Mouse (Mus musculus): ENCODE results near the gene Smg6.

The Smg6 gene

DNA sequence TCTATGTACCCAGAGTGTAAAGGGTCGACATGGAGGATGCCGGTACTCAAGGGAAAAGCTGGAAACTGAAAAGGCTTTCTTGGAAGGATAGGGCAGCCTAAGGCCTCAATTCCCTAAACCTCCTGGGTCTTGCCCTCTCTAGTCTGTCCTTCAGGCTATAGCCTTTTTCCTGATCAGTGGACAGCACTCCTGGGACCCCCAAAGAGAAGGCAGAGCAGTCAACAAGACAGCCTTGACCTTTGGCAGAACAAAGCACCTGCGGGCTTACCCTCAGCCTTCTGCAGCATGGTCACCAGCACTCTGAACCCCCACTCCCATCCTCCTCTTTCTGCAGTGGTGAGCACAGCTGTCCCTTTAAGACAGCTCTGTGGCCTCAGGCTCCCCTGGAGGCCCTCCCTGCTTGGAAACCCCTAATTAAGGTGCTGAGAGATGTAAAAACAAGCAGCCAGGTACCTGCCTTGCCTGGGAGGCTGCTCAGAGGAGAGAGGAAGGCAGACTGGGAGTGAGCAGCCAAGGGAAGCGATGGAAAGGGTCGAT is 265.4 kb downstream of the Smg6 start, which contains the start of gene Dph1:
Dph1 (minus strand) TSS at position 337 of the 537 bp plus-strand sequence.
- DNase-seq (ENCODE audit: low spot score): no peak

DNA sequence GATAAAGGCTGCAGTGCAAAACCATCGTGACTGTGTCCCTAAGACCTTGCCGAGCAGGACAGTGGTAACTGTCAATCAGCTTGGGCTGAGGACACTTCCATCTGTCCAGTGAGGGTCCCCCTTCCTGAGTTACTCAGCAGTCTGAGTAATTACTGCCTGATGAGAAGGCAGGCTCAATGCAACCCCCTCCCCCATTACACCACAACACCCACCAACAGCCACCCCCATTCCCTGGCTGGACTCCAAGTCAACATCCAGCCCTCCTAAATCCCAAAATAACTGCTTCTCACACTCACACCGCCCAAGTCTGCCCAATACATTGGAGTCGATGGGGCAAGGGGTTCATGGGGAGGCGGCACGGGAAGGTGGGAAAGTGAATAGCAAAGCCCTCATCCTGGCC is 266.2 kb downstream of the Smg6 start:
- no peak for DNase-seq (ENCODE audit: low spot score)

DNA sequence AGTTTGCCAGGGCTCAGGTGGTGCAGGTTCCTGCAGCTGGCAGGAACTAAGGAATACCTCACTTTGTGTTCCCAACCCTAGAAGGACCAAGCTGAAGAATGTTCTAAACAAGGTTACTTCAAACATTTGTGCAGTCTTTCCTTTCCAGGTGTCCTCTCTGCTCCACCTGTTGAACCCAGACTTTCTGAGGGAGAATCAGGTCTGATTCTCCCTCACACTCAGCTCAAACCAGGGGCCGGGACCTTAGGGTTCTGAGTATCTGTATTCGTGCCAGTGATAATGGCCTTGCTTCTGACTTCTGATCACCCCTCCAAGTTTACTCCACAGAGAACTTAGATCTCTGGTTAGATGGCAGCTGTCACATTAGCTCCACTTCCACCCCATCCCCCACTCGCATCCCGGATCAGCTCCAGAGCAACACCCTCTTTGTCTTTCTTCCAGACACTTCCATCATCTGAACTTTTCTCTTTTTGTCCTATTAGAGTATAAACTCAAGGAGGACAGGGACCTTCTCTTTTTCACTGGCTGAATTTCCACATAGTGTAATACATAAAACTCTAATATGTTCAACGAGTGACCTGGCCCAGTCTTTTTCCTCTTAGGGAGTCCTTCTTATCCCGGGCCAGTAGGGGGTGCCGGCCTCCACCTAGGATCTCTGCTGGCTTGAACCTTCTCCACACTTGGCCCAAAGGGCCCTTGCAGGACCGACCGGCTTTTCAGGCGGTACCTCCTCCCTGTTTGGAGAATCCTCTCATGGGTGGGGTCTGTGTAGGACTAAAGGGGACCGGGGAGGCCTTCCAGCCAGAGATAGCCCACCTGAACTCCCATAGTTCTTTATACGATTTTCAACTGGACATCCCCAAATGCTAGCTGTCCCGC is 267.0 kb downstream of the Smg6 start:
- peak; percentile 86 for DNase-seq (ENCODE audit: low spot score)

DNA sequence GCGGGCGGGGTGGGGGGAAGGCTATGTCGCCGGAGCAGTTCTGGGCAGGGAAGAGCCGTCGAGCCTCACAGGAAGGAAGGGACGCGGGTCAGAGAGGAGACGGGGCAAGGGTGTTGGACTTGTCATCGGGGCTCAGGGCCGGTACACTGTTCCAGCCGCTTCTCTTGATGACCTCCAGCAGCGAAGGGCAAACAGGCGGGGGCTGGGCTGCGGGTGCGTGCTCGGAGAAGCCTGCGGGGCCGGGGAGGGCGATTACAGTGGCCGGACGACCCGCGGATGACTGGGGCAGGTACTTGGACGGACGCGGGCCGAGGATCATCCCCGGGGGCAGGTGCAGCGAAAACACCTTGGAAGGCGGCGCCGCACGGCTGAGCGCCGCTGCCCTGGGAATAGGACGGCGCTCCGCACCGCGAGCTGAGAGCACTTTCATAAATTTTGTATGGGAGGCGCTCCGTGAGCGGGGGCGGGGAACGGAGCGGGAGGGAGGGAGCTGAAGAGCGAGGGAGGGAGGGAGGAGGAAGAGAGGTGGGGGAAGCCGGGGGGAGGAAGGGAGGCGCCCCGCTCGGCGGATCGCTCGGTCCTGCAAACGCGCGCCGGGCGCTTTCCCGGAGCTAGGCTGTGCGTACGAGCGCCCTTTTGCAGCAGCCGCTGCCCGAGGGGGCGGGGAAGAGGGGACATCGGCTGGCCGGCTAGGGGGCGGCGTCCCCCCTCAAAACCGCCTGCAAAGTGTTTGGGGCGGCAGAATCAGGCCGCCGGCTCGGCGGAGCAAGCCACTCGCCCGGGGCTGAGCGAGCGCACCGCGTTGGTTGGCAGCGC is 267.8 kb downstream of the Smg6 start, which contains the start of gene Rtn4rl1:
Rtn4rl1 (plus strand) TSS at position 528 of the 816 bp plus-strand sequence.
- DNase-seq (ENCODE audit: low spot score): peak; percentile 69

DNA sequence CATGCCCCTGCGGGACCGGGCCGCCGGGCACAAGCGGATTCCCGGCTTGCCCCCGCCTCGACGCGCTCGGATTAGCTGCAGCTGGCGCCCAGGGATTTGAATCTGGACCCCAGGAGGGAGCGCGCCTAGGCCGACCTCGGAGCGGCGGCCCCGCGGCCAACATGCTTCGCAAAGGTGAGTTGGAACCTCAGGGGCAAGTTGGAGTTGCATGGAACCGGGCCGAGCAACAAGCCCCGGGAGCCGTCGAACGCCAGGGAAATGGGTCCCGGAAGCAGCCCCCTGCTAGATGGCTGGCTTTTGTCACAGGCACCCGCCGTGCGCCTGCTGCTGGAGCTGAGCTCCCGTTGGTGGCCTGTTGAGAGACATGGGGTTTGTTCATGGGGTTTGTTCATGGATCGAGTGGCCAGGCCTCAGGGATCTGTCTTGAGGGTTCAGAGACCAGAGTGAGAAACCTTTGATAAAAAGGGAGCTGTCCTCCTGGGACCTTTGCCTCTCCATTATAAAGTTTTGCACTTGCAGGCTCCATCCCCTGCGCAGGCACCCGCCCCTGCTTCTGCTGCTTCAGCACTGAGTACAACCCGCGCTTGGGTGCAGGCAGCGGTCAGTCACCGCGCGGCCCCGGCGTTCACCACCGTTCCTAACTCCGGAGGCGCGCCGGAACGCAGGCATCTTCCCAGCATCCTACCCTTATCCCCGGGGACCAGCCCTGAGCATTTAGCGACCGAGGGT is 268.7 kb downstream of the Smg6 start:
- DNase-seq (ENCODE audit: low spot score): no peak

DNA sequence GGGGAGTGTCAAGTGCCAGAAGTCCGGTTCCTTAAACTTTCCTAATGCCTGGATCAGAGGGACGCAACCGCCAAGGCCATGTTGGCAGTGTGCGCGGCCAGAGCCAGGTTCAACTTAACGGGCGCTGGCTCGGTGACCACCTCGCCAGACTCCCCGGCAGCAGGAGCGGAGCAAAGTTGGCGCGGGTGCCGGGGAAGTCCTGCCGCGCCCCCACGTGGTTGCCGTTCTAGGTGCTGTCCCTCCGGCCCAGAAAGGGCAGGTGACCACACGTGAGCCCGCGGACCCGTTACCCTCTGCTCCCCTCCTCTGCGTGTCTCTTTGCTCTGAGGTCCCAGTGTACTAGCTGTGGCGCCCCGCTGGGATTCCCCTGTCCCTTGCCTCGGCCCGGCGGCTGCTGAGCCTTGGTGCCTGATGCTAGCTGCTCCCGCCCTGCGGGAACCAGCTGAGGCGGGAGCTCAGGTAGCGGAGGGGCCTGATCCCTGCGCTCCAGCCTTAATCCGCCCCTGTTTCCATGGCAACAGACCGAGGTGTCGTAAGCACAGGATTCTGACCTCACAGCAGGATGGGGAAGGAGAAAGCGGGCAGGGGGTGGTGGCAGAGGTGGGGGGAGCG is 269.3 kb downstream of the Smg6 start:
- no peak for DNase-seq (ENCODE audit: low spot score)

DNA sequence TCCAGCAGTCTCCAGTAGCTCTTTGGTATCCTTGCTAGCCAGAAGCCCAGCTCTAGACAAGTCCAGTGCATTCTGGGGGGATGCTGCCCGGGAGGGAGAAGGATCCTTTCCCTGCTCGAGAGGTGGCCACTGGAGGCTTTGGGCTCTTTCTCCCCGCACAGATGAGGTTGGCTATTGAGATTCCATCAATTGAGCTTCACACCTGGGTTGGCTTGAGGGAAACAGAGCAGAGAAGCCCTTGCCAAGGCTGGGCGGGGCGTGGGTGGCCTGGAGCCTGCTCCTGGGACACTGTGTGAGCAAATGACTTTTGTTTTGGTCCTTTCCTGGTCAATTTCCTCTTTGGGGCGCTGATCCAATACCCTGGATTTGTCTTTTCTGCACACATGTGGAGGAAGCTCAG is 270.5 kb downstream of the Smg6 start:
- no peak for DNase-seq (ENCODE audit: low spot score)

DNA sequence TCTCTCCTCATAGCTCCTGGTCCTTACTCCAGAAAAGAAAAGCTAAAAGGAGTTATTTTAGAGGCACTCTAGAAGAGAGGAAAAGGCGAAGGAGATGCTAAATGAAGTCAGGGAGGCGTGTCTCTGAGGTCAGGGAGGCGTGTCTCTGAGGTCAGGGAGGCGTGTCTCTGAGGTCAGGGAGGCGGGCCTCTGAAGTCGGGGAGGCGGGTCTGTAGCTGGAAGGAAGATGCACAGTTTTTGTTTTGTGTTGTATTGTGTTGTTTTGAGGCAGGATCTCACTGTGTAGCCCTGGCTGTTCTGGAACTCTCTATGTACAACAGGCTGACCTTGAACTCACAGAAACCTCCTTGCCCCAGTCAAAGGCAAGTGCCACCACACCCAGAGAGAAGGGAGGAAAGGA is 272.3 kb downstream of the Smg6 start:
- no peak for DNase-seq (ENCODE audit: low spot score)

DNA sequence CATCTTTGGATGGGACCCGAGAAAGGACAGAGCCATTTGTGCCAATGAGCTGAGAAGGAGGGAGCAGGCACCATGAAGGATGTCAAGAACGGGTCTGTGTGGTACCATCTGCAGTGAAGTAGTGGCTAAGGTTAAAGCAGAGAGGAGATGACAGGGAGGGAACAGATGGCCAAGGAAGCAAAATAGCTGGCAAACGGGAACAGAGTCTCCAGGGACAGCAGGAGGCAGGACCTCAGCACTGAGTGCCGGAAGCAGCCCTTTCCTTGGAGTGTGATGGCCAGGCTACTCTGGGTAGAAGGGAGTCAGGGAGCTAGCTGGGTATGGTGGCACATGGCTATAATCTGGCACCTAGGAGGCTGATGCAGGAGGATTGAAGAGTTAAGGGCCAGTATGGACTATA is 273.2 kb downstream of the Smg6 start:
- no peak for DNase-seq (ENCODE audit: low spot score)

DNA sequence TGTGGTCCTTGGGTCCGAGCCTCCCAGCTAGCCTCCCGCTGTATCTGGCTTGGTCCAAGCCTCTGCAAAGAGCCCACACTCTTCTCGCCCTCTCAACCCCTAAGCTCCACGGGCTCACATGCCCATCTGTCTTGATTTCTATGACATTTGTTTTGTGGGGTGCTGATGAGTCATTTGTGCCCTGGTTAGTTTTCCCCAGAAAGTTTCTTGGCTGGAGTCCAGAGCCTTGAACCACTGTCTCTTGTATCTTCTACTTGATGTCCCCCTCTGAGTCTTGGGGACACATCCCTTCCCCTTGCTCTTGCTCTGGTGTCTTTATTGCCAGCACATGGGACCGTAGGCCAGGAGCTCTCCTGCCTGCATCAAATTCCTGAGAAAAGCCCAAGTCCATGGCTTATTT is 274.3 kb downstream of the Smg6 start:
- DNase-seq (ENCODE audit: low spot score): no peak

DNA sequence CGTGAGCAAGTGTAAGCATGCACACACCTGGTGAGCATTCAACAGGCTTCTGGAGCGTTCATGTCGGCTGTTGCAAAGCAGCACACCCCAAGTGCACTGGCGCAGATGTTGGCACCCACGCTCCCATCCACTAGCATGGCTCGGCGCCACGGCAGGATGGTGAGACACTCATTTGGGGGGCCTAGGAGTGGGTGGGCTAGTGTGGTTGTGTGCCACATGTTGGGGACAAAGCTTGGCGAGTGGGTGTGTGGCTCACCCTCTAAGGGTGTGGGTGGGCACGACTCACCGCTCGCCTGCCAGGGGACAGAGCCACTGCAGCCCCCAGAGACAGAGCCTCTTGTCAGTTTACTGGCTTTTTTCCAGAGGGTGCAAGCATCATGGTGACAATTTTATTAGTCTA is 275.3 kb downstream of the Smg6 start:
- DNase-seq (ENCODE audit: low spot score): no peak

DNA sequence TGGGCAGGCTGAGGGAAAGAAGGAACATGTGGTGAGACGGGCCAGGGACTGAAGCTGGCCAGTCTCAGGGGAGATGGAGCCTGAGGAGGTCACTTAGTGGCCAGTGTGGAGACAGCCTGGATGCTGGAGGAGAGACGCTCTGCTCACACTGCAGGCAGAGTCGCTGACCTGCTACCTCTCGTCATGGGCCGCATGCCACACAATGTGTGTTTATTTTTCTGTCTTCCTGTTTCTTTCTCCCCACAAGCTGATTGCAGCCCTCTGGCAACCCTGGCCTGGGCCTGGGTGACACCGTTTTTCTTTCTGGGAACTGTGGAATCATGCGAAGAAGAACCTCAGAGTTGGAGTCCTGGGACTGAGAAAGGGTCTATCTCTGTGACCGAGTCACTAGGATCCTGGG is 276.1 kb downstream of the Smg6 start:
- no peak for DNase-seq (ENCODE audit: low spot score)

DNA sequence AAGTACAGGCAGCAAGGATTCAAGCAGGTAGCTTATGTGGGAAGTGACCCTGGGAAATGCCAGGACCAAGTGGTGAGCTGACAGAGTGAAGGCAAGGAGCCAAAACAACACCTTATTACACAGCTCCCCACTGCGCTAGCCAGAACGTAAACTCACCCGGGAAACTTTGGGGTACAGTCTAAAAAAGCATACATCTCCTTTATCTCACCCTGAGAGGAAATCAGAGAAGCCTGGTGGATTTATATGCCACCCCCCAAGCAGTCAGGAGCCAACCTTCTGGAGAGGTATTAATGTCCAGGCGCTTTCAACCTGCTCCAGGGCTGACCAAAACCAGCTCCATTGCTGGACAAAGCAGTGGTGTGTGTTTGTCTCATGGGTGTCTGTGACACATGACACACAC is 278.3 kb downstream of the Smg6 start:
- DNase-seq (ENCODE audit: low spot score): no peak

DNA sequence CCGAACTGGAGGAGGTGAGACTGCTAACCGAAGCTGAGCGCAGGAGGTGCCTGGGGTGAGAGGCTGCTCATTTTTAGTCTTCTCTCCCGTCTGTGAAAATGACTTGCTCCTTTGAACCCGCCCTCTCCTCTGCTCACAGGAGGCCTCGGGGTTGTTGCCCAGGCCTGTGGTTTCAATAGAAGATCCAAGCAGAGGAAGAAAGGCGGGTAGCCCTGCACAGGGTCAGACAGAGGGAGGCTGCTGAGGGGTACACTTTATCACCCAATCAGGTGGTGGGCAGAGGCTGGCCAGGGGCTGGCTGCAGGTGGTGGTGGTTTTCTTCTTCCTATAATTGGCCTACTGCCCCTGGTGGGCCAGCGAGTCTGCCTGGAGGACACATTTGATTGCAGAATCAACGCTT is 278.8 kb downstream of the Smg6 start:
- DNase-seq (ENCODE audit: low spot score): no peak

DNA sequence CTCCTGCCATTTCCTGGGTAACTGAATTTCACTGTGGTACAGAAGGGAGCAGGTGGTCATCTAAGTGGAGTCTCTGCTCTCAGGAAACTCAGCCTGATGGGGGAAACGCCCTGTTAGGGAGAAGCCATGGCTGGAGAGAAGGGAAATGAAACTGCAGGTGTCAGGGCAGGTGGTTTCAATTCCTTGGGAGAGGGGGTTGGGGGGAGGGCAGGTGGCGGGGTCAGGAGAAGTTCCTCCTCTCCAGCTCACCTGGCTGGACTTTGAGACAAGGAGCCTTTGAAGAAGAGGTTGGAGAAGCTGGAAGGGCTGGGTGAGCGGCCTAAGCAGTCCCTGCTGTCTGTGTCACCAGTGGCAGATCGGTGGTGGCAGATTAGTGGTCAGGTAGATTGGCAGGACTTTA is 280.7 kb downstream of the Smg6 start:
- no peak for DNase-seq (ENCODE audit: low spot score)

DNA sequence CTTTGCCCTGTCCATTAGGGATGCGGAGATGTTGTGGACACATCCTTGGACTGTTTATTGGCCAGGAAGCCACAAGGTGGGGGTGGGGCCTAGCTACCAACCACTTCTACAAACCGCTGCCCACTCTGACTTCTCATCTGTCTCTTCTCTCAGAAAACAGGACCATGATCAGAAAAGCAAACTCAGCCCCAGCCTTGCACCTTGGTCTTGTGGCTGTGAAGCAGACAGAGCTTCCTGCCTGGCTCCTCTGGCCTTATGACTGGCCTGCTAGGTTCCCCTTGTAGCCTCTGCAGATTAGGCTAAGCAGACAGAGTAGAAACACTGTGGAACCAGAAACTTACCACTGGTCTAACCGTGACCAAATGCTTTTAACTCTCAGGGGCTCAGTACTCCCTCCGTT is 283.7 kb downstream of the Smg6 start:
- DNase-seq (ENCODE audit: low spot score): no peak

DNA sequence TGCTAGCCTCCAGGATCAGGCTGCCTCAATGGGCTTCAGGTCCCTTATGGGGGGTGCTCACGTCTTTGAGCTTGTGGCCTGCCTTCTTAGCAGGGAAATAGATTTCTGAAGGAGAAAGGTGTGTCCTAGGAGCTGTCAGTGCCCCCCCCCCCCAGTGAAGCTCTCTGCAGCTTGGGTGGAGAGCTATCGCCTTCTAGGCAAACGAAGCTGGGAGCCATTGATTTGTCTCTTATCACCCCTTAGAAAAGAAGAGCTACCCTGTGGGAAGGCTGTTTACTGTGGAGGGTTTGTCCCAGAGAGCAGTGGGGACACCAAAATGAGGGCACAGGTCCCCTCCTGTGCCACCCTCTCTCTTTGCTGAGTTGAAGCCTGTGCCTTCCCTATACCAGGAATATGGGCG is 284.5 kb downstream of the Smg6 start:
- DNase-seq (ENCODE audit: low spot score): no peak

DNA sequence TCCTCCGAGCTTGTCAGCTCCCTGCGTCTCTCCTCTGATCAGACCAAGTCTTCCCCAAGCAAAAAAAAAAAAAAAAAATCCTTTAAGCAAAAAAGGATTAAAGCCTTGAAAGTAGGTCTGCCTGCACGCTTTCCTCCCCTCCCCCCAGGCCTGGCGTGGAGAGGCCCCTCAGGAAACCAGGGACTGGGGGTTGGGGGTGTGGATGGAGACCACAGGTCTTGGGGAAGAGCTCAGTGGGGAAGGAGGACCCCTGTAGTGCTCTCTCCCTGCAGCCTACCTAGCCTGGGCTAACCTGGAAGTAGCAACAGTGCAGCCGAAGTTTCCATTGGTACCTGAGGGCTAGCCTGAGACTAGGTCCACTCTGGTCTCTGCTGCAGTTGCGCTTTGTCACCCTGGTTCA is 285.1 kb downstream of the Smg6 start:
- DNase-seq (ENCODE audit: low spot score): no peak

DNA sequence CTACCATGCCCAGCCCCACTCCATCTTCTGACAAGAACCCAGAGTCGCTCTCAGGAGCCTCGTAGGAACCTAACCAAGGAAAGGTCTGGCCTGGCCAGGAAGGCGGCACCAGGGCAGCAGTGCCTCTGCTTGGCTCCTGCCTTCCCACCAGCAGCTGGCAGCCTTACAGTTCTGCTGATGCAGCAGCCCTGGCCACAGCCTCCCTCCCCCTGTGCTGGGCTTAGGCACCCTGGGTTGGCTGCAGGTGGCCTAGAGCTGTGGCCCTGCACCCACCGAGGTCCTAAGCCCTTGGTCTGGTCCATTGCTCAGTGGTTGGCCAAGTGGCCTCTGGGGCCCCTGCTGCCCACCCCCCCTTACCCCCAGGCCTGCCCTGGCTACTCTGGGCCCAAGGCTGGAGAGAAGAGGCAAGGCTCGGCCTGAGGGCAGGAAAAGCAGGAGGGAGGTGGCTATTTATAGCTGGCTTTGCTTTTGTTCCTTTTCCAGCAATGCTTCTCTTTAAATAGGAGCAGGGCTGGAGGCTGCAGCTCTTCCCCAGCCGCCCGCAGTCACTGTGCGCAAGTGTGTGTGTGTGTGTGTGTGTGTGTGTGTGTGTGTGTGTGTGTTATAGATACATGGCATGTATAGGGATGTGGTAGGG is 286.5 kb downstream of the Smg6 start:
- DNase-seq (ENCODE audit: low spot score): no peak

DNA sequence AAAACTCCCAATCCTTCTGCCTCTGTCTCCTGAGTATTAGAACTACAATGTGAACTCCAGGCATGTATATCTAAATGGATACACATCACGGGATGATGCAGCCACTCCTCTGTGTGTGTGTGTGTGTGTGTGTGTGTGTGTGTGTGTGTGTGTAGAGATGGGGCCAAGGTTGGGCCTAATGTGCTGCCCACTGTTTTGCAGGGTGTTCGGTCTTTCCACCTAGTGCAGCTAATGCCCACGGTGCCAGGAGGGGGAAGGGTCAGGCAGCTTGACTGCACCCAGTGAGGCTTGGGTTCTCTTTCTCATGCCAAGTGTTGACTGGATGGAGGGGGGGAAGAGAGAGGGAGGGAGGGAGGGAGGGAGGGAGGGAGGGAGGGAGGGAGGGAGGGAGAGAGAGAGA is 287.3 kb downstream of the Smg6 start:
- no peak for DNase-seq (ENCODE audit: low spot score)

DNA sequence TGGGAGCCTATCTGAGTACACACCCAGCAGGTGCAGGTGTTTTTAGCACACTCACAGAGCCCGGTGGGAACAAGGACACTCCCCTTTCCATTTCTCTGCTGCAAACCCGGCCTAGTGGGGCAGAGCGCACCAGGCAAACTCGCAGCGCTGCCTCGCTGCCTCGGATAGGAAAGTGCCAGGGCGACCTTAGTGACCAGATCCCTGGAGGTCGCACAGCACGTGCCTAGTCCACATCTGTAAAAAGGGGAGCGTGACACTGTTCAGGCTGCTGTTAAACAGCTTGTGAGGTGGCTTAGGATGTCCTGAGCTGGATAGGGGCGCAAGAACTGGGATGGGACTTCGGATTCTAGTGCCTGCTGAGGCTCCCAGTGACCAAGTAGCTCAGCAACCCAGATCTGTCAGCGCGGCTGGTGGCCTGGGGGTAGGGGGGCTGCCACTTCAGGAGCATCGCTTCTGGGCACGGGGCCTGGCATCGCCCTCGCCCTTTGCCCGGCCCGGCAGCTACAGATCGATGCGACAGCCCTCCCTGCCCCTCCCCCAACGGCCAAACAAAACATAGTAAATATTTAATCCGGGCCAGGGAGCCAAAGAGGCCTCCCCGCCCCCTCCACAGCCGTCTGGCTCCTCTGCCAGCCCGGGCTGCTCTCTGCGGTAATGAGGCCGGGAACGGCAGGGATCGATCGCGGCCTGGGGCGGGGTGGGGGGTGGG is 287.9 kb downstream of the Smg6 start:
- peak; percentile 63 for DNase-seq (ENCODE audit: low spot score)

Data from lung, postnatal 25 days (tissue).